Mouse (Mus musculus) hindbrain, embryonic 12.5 days (tissue): ENCODE measurements around the gene Fermt3. TPM values are rescaled to one million over a fixed set of nuclear protein-coding genes. Genes with fewer than 3 reads are reported as not detected.
"Not testable (repeated sequence)": the region's sequence is repeated elsewhere in the genome, so short reads cannot be mapped to it uniquely, and the experiment has no call there.

Experiments
- ATAC-seq: fragments of 200-750 bp; cut with Nextera tagmentation; 2 replicates; pipeline ENCODE4 v1.8.0; 2017; ENCODE audit warnings: moderate TSS enrichment; ENCODE audit not compliant: low FRiP score
- H3K27ac ChIP-seq: fragments of 300-500 bp; sonication (generic); 2 replicates; pipeline ENCODE4 v1.5.1; 2016; ENCODE audit warnings: mild to moderate bottlenecking
- H3K27me3 ChIP-seq: fragments of 300-500 bp; sonication (generic); 2 replicates; pipeline ENCODE4 v1.6.1; 2016; ENCODE audit warnings: mild to moderate bottlenecking
- H3K36me3 ChIP-seq: fragments of 300-500 bp; sonication (generic); 2 replicates; pipeline ENCODE4 v1.6.1; 2016; ENCODE audit warnings: mild to moderate bottlenecking
- H3K4me1 ChIP-seq: fragments of 300-500 bp; sonication (generic); 2 replicates; pipeline ENCODE4 v1.6.1; 2016
- H3K4me2 ChIP-seq: fragments of 300-500 bp; sonication (generic); replicated peaks from 2 replicates; pipeline ENCODE4 v1.6.1; 2016; ENCODE audit warnings: mild to moderate bottlenecking
- H3K4me3 ChIP-seq: fragments of 300-500 bp; sonication (generic); 2 replicates; pipeline ENCODE4 v1.5.1; 2016; ENCODE audit warnings: mild to moderate bottlenecking
- H3K9ac ChIP-seq: fragments of 300-500 bp; sonication (generic); 2 replicates; pipeline ENCODE4 v1.6.1; 2016; ENCODE audit warnings: mild to moderate bottlenecking, moderate library complexity
- H3K9me3 ChIP-seq: fragments of 300-500 bp; sonication (generic); replicated peaks from 2 replicates; pipeline ENCODE4 v1.6.1; 2016; ENCODE audit warnings: mild to moderate bottlenecking
- WGBS: fragments of 180-500 bp; shearing (Covaris S2); methylation state at CpG from one replicate; pipeline ENCODE4 v1.1.7; 2016; 5-methylcytosine and 5-hydroxymethylcytosine counted together
- polyA plus RNA-seq: library from polyadenylated mRNA; unstranded; fragments of >200 nt; fragmentation: Nextera tagmentation; extraction: Ambion mirVana; gene quantifications from 2 replicates; pipeline ENCODE4 v1.2.1, GENCODE M21; 2016

Gene Fermt3
- polyA plus RNA-seq, 1 experiment from 2014 or later: 6.5 TPM

- ATAC-seq: peak; percentile 79
- Histone ChIP-seq H3K4me3 (peak within 1 kb of the TSS; percentile 61), H3K36me3 (no peaks in the 10 kb centered on the region), H3K4me1 (peaks cover 24% of the 10 kb centered on the region), H3K27me3 (peaks cover 44% of the 10 kb centered on the region), H3K9ac (peak within 1 kb of the TSS; percentile 65), H3K4me2 (peak within 1 kb of the TSS; percentile 99), H3K27ac (no peak within 1 kb of the TSS), H3K9me3 (no peaks in the 10 kb centered on the region)
- WGBS: 2% methylated on average over 68 of the region's 72 CpGs
These were observed 37.2 kb upstream of the Fermt3 start, which contains the start of gene Macrod1 for GRCm38 (mm10) chr19:7056248-7057087. Gene Macrod1 (plus strand): TSS chr19:7056810.

- WGBS: 44% methylated on average over 3 of the region's 3 CpGs
These were observed 35.9 kb upstream of the Fermt3 start for GRCm38 (mm10) chr19:7055173-7055572.

GRCm38 (mm10) chr19:7054772-7055171, 35.5 kb upstream of the Fermt3 start:
- H3K27me3 ChIP-seq: peaks cover 37% of the 10 kb centered on the region
- H3K4me1 ChIP-seq: peaks cover 24% of the 10 kb centered on the region
- ATAC-seq: no peak
- WGBS: 72% methylated on average over 10 of the region's 10 CpGs
- no peak overlapping the region for H3K4me3 ChIP-seq
- no peaks in the 10 kb centered on the region for H3K36me3 ChIP-seq
- H3K9ac ChIP-seq: no peak overlapping the region
- no peak overlapping the region for H3K27ac ChIP-seq
- H3K9me3 ChIP-seq: no peaks in the 10 kb centered on the region
- no peak overlapping the region for H3K4me2 ChIP-seq

More at GRCm38 (mm10) chr19:7055173-7055572, 35.9 kb upstream of the Fermt3 start:
- no peak overlapping the region for H3K27ac ChIP-seq
- no peak for ATAC-seq
- no peak overlapping the region for H3K4me2 ChIP-seq
- H3K4me1 ChIP-seq: peaks cover 24% of the 10 kb centered on the region
- peaks cover 39% of the 10 kb centered on the region for H3K27me3 ChIP-seq
- no peak overlapping the region for H3K9ac ChIP-seq
- no peak overlapping the region for H3K4me3 ChIP-seq
- no peaks in the 10 kb centered on the region for H3K9me3 ChIP-seq
- no peaks in the 10 kb centered on the region for H3K36me3 ChIP-seq

GRCm38 (mm10) chr19:7053382-7053781, 34.1 kb upstream of the Fermt3 start:
- 80% methylated on average over 4 of the region's 4 CpGs for WGBS
- peaks cover 23% of the 10 kb centered on the region for H3K4me1 ChIP-seq
- not testable (repeated sequence) for ATAC-seq, H3K27ac ChIP-seq, H3K9ac ChIP-seq, H3K4me2 ChIP-seq, H3K9me3 ChIP-seq, H3K36me3 ChIP-seq, H3K4me3 ChIP-seq
- H3K27me3 ChIP-seq: peaks cover 27% of the 10 kb centered on the region

GRCm38 (mm10) chr19:7044706-7045105, 25.4 kb upstream of the Fermt3 start:
- Histone ChIP-seq H3K36me3 (no peaks in the 10 kb centered on the region), H3K4me2 (no peak overlapping the region), H3K27ac (no peak overlapping the region), H3K9me3 (no peaks in the 10 kb centered on the region), H3K4me1 (peaks cover 4% of the 10 kb centered on the region; the same call in 1 of the 2 replicates), H3K27me3 (no peaks in the 10 kb centered on the region), H3K4me3 (no peak overlapping the region), H3K9ac (no peak overlapping the region)
- WGBS: 46% methylated on average over 4 of the region's 4 CpGs
- no peak for ATAC-seq

- no peak overlapping the region for H3K4me2 ChIP-seq
- no peak overlapping the region for H3K27ac ChIP-seq
- WGBS: 67% methylated on average over 4 of the region's 4 CpGs
- H3K9ac ChIP-seq: no peak overlapping the region
- H3K4me3 ChIP-seq: no peak overlapping the region
- no peak for ATAC-seq
- no peaks in the 10 kb centered on the region for H3K36me3 ChIP-seq
- H3K9me3 ChIP-seq: no peaks in the 10 kb centered on the region
- peaks cover 4% of the 10 kb centered on the region; the same call in 1 of the 2 replicates for H3K4me1 ChIP-seq
- H3K27me3 ChIP-seq: no peaks in the 10 kb centered on the region
These were observed 25.0 kb upstream of the Fermt3 start for GRCm38 (mm10) chr19:7044279-7044678.

GRCm38 (mm10) chr19:7041171-7041570, 21.9 kb upstream of the Fermt3 start:
- Histone ChIP-seq H3K27me3 (no peaks in the 10 kb centered on the region), H3K4me2 (peak overlapping the region; percentile 61), H3K4me3 (0 out of 2 replicates have a peak overlapping the region, but pooled peaks have one; percentile 94), H3K27ac (peak overlapping the region; percentile 87; the same call in 1 of the 2 replicates), H3K4me1 (peaks cover 27% of the 10 kb centered on the region), H3K36me3 (no peaks in the 10 kb centered on the region), H3K9me3 (no peaks in the 10 kb centered on the region), H3K9ac (no peak overlapping the region)
- 95% methylated on average over 2 of the region's 2 CpGs for WGBS
- no peak for ATAC-seq

- H3K9me3 ChIP-seq: no peaks in the 10 kb centered on the region
- peak overlapping the region; percentile 57 for H3K9ac ChIP-seq
- H3K27me3 ChIP-seq: no peaks in the 10 kb centered on the region
- peak; percentile 2 for ATAC-seq
- no peaks in the 10 kb centered on the region for H3K36me3 ChIP-seq
- peak overlapping the region; percentile 94 for H3K4me3 ChIP-seq
- peak overlapping the region; percentile 61 for H3K4me2 ChIP-seq
- peaks cover 27% of the 10 kb centered on the region for H3K4me1 ChIP-seq
- H3K27ac ChIP-seq: peak overlapping the region; percentile 87
- WGBS: 25% methylated on average over 13 of the region's 13 CpGs
These were observed 21.4 kb upstream of the Fermt3 start for GRCm38 (mm10) chr19:7040637-7041130.

- H3K9ac ChIP-seq: peak within 1 kb of the TSS; percentile 96
- peak within 1 kb of the TSS; percentile 91 for H3K27ac ChIP-seq
- H3K4me1 ChIP-seq: peaks cover 27% of the 10 kb centered on the region
- H3K4me3 ChIP-seq: peak within 1 kb of the TSS; percentile 94
- H3K9me3 ChIP-seq: no peaks in the 10 kb centered on the region
- peaks cover 6% of the 10 kb centered on the region; the same call in 1 of the 2 replicates for H3K36me3 ChIP-seq
- under 1% methylated on average over 48 of the region's 49 CpGs for WGBS
- peak; percentile 99 for ATAC-seq
- H3K27me3 ChIP-seq: no peaks in the 10 kb centered on the region
- peak within 1 kb of the TSS; percentile 61 for H3K4me2 ChIP-seq
These were observed 20.8 kb upstream of the Fermt3 start, which contains the start of gene Stip1 for GRCm38 (mm10) chr19:7039841-7040636. Gene Stip1 (minus strand): TSS chr19:7039967.

- Histone ChIP-seq H3K9ac (peak overlapping the region; percentile 96), H3K27ac (peak overlapping the region; percentile 91), H3K4me3 (peak overlapping the region; percentile 94), H3K9me3 (no peaks in the 10 kb centered on the region), H3K4me2 (peak overlapping the region; percentile 61), H3K27me3 (no peaks in the 10 kb centered on the region), H3K36me3 (peaks cover 12% of the 10 kb centered on the region), H3K4me1 (peaks cover 27% of the 10 kb centered on the region)
- 2% methylated on average over 30 of the region's 35 CpGs for WGBS
- ATAC-seq: peak; percentile 26
These were observed 19.9 kb upstream of the Fermt3 start for GRCm38 (mm10) chr19:7039088-7039720.

- H3K27me3 ChIP-seq: no peaks in the 10 kb centered on the region
- peaks cover 23% of the 10 kb centered on the region for H3K4me1 ChIP-seq
- ATAC-seq: no peak
- no peak overlapping the region for H3K27ac ChIP-seq
- 95% methylated on average over 5 of the region's 5 CpGs for WGBS
- H3K4me2 ChIP-seq: no peak overlapping the region
- no peak overlapping the region for H3K4me3 ChIP-seq
- H3K36me3 ChIP-seq: peaks cover 63% of the 10 kb centered on the region
- no peak overlapping the region for H3K9ac ChIP-seq
- H3K9me3 ChIP-seq: no peaks in the 10 kb centered on the region
These were observed 14.7 kb upstream of the Fermt3 start for GRCm38 (mm10) chr19:7034006-7034405.
